Mouse (Mus musculus): ENCODE measurements around the gene Kcnip3. TPM values are rescaled to one million over a fixed set of nuclear protein-coding genes. Genes with fewer than 3 reads are reported as not detected.

The Kcnip3 gene
- polyA plus RNA-seq, 1 experiment from 2014 or later = 1.2 TPM

- H3K4me1 ChIP-seq (ENCODE audit: control insufficient read depth in 2 of 2, insufficient read depth in 2 of 2, low read length in 2 of 2) = peaks cover 0 to 5% of the 10 kb centered on the region in 2 experiments; a peak in 3 of 4 replicates
- H3K9ac ChIP-seq (ENCODE audit: low read length) = peak within 1 kb of the TSS; percentile 86
- peak within 1 kb of the TSS; percentile 81 to 85 for H3K4me3 ChIP-seq (ENCODE audit: control insufficient read depth in 1 of 2, insufficient read depth in 1 of 2, low read depth in 1 of 2, low read length in 2 of 2)
- no peak within 1 kb of the TSS; a peak in 1 of 4 replicates for H3K27ac ChIP-seq (replicated peaks in 1 of 2; ENCODE audit: control insufficient read depth in 1 of 2, insufficient read depth in 1 of 2, low read depth in 2 of 2, low read length in 2 of 2)
- no peaks in the 10 kb centered on the region for H3K9me3 ChIP-seq (ENCODE audit: control insufficient read depth, low read length)
- peak within 1 kb of the TSS; percentile 88 for H3K4me2 ChIP-seq (ENCODE audit: low read length)
- WGBS = 4% methylated on average over 37 of the region's 37 CpGs
- H3K27me3 ChIP-seq (ENCODE audit: control insufficient read depth, insufficient read depth, low read length) = no peaks in the 10 kb centered on the region
- ATAC-seq (ENCODE audit: insufficient number of reproducible peaks, insufficient read depth, low FRiP score, low read depth) = peak; percentile 70; the same call in 1 of the 2 replicates
- peaks cover 11% of the 10 kb centered on the region; the same call in 1 of the 2 replicates for H3K36me3 ChIP-seq (ENCODE audit: control insufficient read depth, insufficient read depth, low read length)
Observed at GRCm38 (mm10) chr2:127444055-127444789, 77.7 kb downstream of the Kcnip3 start, which contains the start of gene Fahd2a. Fahd2a (minus strand) TSS chr2:127444565.

GRCm38 (mm10) chr2:127437697-127438096 is 84.2 kb downstream of the Kcnip3 start:
- ATAC-seq (ENCODE audit: insufficient number of reproducible peaks, insufficient read depth, low FRiP score, low read depth) = no peak
- H3K4me1 ChIP-seq (ENCODE audit: control insufficient read depth in 2 of 2, insufficient read depth in 2 of 2, low read length in 2 of 2) = no peaks in the 10 kb centered on the region
- H3K27ac ChIP-seq (replicated peaks in 1 of 2; ENCODE audit: control insufficient read depth in 1 of 2, insufficient read depth in 1 of 2, low read depth in 2 of 2, low read length in 2 of 2) = no peak overlapping the region
- H3K9ac ChIP-seq (ENCODE audit: low read length) = no peak overlapping the region
- H3K9me3 ChIP-seq (ENCODE audit: control insufficient read depth, low read length) = no peaks in the 10 kb centered on the region
- H3K4me3 ChIP-seq (ENCODE audit: control insufficient read depth in 1 of 2, insufficient read depth in 1 of 2, low read depth in 1 of 2, low read length in 2 of 2) = no peak overlapping the region
- WGBS = 87% methylated on average over 5 of the region's 5 CpGs
- H3K27me3 ChIP-seq (ENCODE audit: control insufficient read depth, insufficient read depth, low read length) = no peaks in the 10 kb centered on the region
- H3K36me3 ChIP-seq (ENCODE audit: control insufficient read depth, insufficient read depth, low read length) = peaks cover 43% of the 10 kb centered on the region
- H3K4me2 ChIP-seq (ENCODE audit: low read length) = no peak overlapping the region

- H3K27me3 ChIP-seq (ENCODE audit: control insufficient read depth, insufficient read depth, low read length) = no peaks in the 10 kb centered on the region
- WGBS = 92% methylated on average over 2 of the region's 2 CpGs
- peaks cover 42% of the 10 kb centered on the region for H3K36me3 ChIP-seq (ENCODE audit: control insufficient read depth, insufficient read depth, low read length)
Observed at GRCm38 (mm10) chr2:127435554-127435953, 86.3 kb downstream of the Kcnip3 start.

GRCm38 (mm10) chr2:127435135-127435534 is 86.8 kb downstream of the Kcnip3 start:
- H3K4me1 ChIP-seq (ENCODE audit: control insufficient read depth in 2 of 2, insufficient read depth in 2 of 2, low read length in 2 of 2) = no peaks in the 10 kb centered on the region
- H3K4me2 ChIP-seq (ENCODE audit: low read length) = no peak overlapping the region
- H3K36me3 ChIP-seq (ENCODE audit: control insufficient read depth, insufficient read depth, low read length) = peaks cover 39% of the 10 kb centered on the region
- H3K27ac ChIP-seq (replicated peaks in 1 of 2; ENCODE audit: control insufficient read depth in 1 of 2, insufficient read depth in 1 of 2, low read depth in 2 of 2, low read length in 2 of 2) = no peak overlapping the region
- no peaks in the 10 kb centered on the region for H3K27me3 ChIP-seq (ENCODE audit: control insufficient read depth, insufficient read depth, low read length)
- no peak overlapping the region for H3K4me3 ChIP-seq (ENCODE audit: control insufficient read depth in 1 of 2, insufficient read depth in 1 of 2, low read depth in 1 of 2, low read length in 2 of 2)
- H3K9me3 ChIP-seq (ENCODE audit: control insufficient read depth, low read length) = no peaks in the 10 kb centered on the region
- ATAC-seq (ENCODE audit: insufficient number of reproducible peaks, insufficient read depth, low FRiP score, low read depth) = no peak
- no peak overlapping the region for H3K9ac ChIP-seq (ENCODE audit: low read length)
- WGBS = 41% methylated on average over 2 of the region's 2 CpGs

More at GRCm38 (mm10) chr2:127435554-127435953, 86.3 kb downstream of the Kcnip3 start:
- no peak for ATAC-seq (ENCODE audit: insufficient number of reproducible peaks, insufficient read depth, low FRiP score, low read depth)
- Histone ChIP-seq H3K9ac (ENCODE audit: low read length) (no peak overlapping the region), H3K9me3 (ENCODE audit: control insufficient read depth, low read length) (no peaks in the 10 kb centered on the region), H3K27ac (replicated peaks in 1 of 2; ENCODE audit: control insufficient read depth in 1 of 2, insufficient read depth in 1 of 2, low read depth in 2 of 2, low read length in 2 of 2) (no peak overlapping the region), H3K4me1 (ENCODE audit: control insufficient read depth in 2 of 2, insufficient read depth in 2 of 2, low read length in 2 of 2) (no peaks in the 10 kb centered on the region), H3K4me2 (ENCODE audit: low read length) (no peak overlapping the region), H3K4me3 (ENCODE audit: control insufficient read depth in 1 of 2, insufficient read depth in 1 of 2, low read depth in 1 of 2, low read length in 2 of 2) (no peak overlapping the region)

- H3K4me2 ChIP-seq (ENCODE audit: low read length) = no peak overlapping the region
- peaks cover 6% of the 10 kb centered on the region; the same call in 1 of the 2 replicates for H3K27me3 ChIP-seq (ENCODE audit: control insufficient read depth, insufficient read depth, low read length)
- no peaks in the 10 kb centered on the region for H3K4me1 ChIP-seq (ENCODE audit: control insufficient read depth in 2 of 2, insufficient read depth in 2 of 2, low read length in 2 of 2)
- 76% methylated on average over 9 of the region's 9 CpGs for WGBS
- no peak overlapping the region for H3K27ac ChIP-seq (replicated peaks in 1 of 2; ENCODE audit: control insufficient read depth in 1 of 2, insufficient read depth in 1 of 2, low read depth in 2 of 2, low read length in 2 of 2)
- no peaks in the 10 kb centered on the region for H3K9me3 ChIP-seq (ENCODE audit: control insufficient read depth, low read length)
- peaks cover 32% of the 10 kb centered on the region for H3K36me3 ChIP-seq (ENCODE audit: control insufficient read depth, insufficient read depth, low read length)
- H3K4me3 ChIP-seq (ENCODE audit: control insufficient read depth in 1 of 2, insufficient read depth in 1 of 2, low read depth in 1 of 2, low read length in 2 of 2) = no peak overlapping the region
- ATAC-seq (ENCODE audit: insufficient number of reproducible peaks, insufficient read depth, low FRiP score, low read depth) = no peak; the same call in 1 of the 2 replicates
- no peak overlapping the region for H3K9ac ChIP-seq (ENCODE audit: low read length)
Observed at GRCm38 (mm10) chr2:127433487-127434295, 88.2 kb downstream of the Kcnip3 start.

GRCm38 (mm10) chr2:127430238-127430637 is 91.7 kb downstream of the Kcnip3 start:
- Histone ChIP-seq H3K4me1 (ENCODE audit: control insufficient read depth in 2 of 2, insufficient read depth in 2 of 2, low read length in 2 of 2) (no peaks in the 10 kb centered on the region), H3K9ac (ENCODE audit: low read length) (no peak overlapping the region), H3K9me3 (ENCODE audit: control insufficient read depth, low read length) (no peaks in the 10 kb centered on the region), H3K4me2 (ENCODE audit: low read length) (no peak overlapping the region), H3K36me3 (ENCODE audit: control insufficient read depth, insufficient read depth, low read length) (peaks cover 6% of the 10 kb centered on the region; the same call in 1 of the 2 replicates), H3K4me3 (ENCODE audit: control insufficient read depth in 1 of 2, insufficient read depth in 1 of 2, low read depth in 1 of 2, low read length in 2 of 2) (no peak overlapping the region), H3K27ac (replicated peaks in 1 of 2; ENCODE audit: control insufficient read depth in 1 of 2, insufficient read depth in 1 of 2, low read depth in 2 of 2, low read length in 2 of 2) (no peak overlapping the region), H3K27me3 (ENCODE audit: control insufficient read depth, insufficient read depth, low read length) (peaks cover 6% of the 10 kb centered on the region; the same call in 1 of the 2 replicates)
- WGBS = 13% methylated on average over 3 of the region's 3 CpGs
- ATAC-seq (ENCODE audit: insufficient number of reproducible peaks, insufficient read depth, low FRiP score, low read depth) = no peak

GRCm38 (mm10) chr2:127424977-127425376 is 96.9 kb downstream of the Kcnip3 start, which contains the start of gene Gpat2:
Gpat2 (plus strand) TSS chr2:127425199.
- no peaks in the 10 kb centered on the region for H3K4me1 ChIP-seq (ENCODE audit: control insufficient read depth in 2 of 2, insufficient read depth in 2 of 2, low read length in 2 of 2)
- ATAC-seq (ENCODE audit: insufficient number of reproducible peaks, insufficient read depth, low FRiP score, low read depth) = no peak
- no peak within 1 kb of the TSS for H3K4me3 ChIP-seq (ENCODE audit: control insufficient read depth in 1 of 2, insufficient read depth in 1 of 2, low read depth in 1 of 2, low read length in 2 of 2)
- no peak within 1 kb of the TSS for H3K27ac ChIP-seq (replicated peaks in 1 of 2; ENCODE audit: control insufficient read depth in 1 of 2, insufficient read depth in 1 of 2, low read depth in 2 of 2, low read length in 2 of 2)
- WGBS = 77% methylated on average over 17 of the region's 17 CpGs
- no peak within 1 kb of the TSS for H3K4me2 ChIP-seq (ENCODE audit: low read length)
- no peak within 1 kb of the TSS for H3K9ac ChIP-seq (ENCODE audit: low read length)
- no peaks in the 10 kb centered on the region for H3K36me3 ChIP-seq (ENCODE audit: control insufficient read depth, insufficient read depth, low read length)
- H3K27me3 ChIP-seq (ENCODE audit: control insufficient read depth, insufficient read depth, low read length) = peaks cover 6% of the 10 kb centered on the region; the same call in 1 of the 2 replicates
- H3K9me3 ChIP-seq (ENCODE audit: control insufficient read depth, low read length) = no peaks in the 10 kb centered on the region

Measured in heart, embryonic 14.5 days (tissue).